Mouse (Mus musculus) erythroblast, embryonic 14.5 days (primary cell): ENCODE measurements around the gene Ncam1. TPM values are rescaled to one million over a fixed set of nuclear protein-coding genes. Genes with fewer than 3 reads are reported as not detected.

ENCODE experiments used
- H3K27me3 ChIP-seq: 2 replicates; pipeline ENCODE4 v1.6.1; 2012; ENCODE audit warnings: inconsistent platforms; ENCODE audit not compliant: control insufficient read depth
- H3K36me3 ChIP-seq: 2 replicates; pipeline ENCODE4 v1.6.1; 2012; ENCODE audit warnings: mild to moderate bottlenecking, inconsistent platforms; ENCODE audit not compliant: control insufficient read depth
- H3K4me1 ChIP-seq: 2 replicates; pipeline ENCODE4 v1.6.1; 2012; ENCODE audit warnings: inconsistent platforms; ENCODE audit not compliant: control insufficient read depth
- H3K4me3 ChIP-seq: replicated peaks from 2 replicates; pipeline ENCODE3; 2012; ENCODE audit warnings: moderate library complexity, mild to moderate bottlenecking, inconsistent platforms
- H3K9me3 ChIP-seq: 2 replicates; pipeline ENCODE4 v1.6.1; 2012; ENCODE audit warnings: low read length, inconsistent platforms, mixed read lengths; ENCODE audit not compliant: control insufficient read depth
- GATA1 ChIP-seq: IDR thresholded peaks from 2 replicates; pipeline ENCODE4 v1.6.1; 2012; ENCODE audit warnings: low read length, inconsistent platforms, mixed read lengths
- TAL1 ChIP-seq: IDR thresholded peaks from 3 replicates; pipeline ENCODE4 v1.6.1; 2012; ENCODE audit warnings: low read length, inconsistent platforms, mixed read lengths
- polyA plus RNA-seq: library from polyadenylated mRNA; stranded (reverse); fragments of >175 nt; gene quantifications from 2 replicates; pipeline ENCODE4 v1.2.3, GENCODE M21; 2012

Gene Ncam1
- polyA plus RNA-seq, 1 experiment, result 0.01 TPM

- H3K36me3 ChIP-seq, result no peaks in the 10 kb centered on the region
- no peaks in the 10 kb centered on the region for H3K27me3 ChIP-seq
- TF ChIP-seq TAL1 (no peak), GATA1 (no peak)
- H3K9me3 ChIP-seq, result peaks cover 4% of the 10 kb centered on the region; the same call in 1 of the 2 replicates
- H3K4me3 ChIP-seq, result no peak overlapping the region
- no peaks in the 10 kb centered on the region for H3K4me1 ChIP-seq
Observed at GRCm38 (mm10) chr9:49623934-49624505, 174.7 kb downstream of the Ncam1 start.

GRCm38 (mm10) chr9:49622928-49623676 lies 175.6 kb downstream of the Ncam1 start:
- H3K27me3 ChIP-seq, result no peaks in the 10 kb centered on the region
- no peak overlapping the region for H3K4me3 ChIP-seq
- TF ChIP-seq TAL1 (no peak), GATA1 (no peak)
- H3K36me3 ChIP-seq, result no peaks in the 10 kb centered on the region
- no peaks in the 10 kb centered on the region for H3K4me1 ChIP-seq
- peaks cover 4% of the 10 kb centered on the region; the same call in 1 of the 2 replicates for H3K9me3 ChIP-seq

- peaks cover 4% of the 10 kb centered on the region; the same call in 1 of the 2 replicates for H3K9me3 ChIP-seq
- TF ChIP-seq GATA1 (no peak), TAL1 (no peak)
- no peak overlapping the region for H3K4me3 ChIP-seq
- H3K27me3 ChIP-seq, result no peaks in the 10 kb centered on the region
- no peaks in the 10 kb centered on the region for H3K36me3 ChIP-seq
- H3K4me1 ChIP-seq, result no peaks in the 10 kb centered on the region
Observed at GRCm38 (mm10) chr9:49621691-49622090, 177.0 kb downstream of the Ncam1 start.

GRCm38 (mm10) chr9:49618699-49619392 lies 179.9 kb downstream of the Ncam1 start:
- no peaks in the 10 kb centered on the region for H3K36me3 ChIP-seq
- H3K4me1 ChIP-seq, result no peaks in the 10 kb centered on the region
- H3K27me3 ChIP-seq, result no peaks in the 10 kb centered on the region
- no peak overlapping the region for H3K4me3 ChIP-seq
- H3K9me3 ChIP-seq, result peaks cover 4% of the 10 kb centered on the region; the same call in 1 of the 2 replicates
- TF ChIP-seq TAL1 (no peak), GATA1 (no peak)

- no peak overlapping the region for H3K4me3 ChIP-seq
- H3K9me3 ChIP-seq, result peaks cover 4% of the 10 kb centered on the region; the same call in 1 of the 2 replicates
- TF ChIP-seq TAL1 (no peak), GATA1 (no peak)
- H3K4me1 ChIP-seq, result no peaks in the 10 kb centered on the region
- no peaks in the 10 kb centered on the region for H3K36me3 ChIP-seq
- H3K27me3 ChIP-seq, result no peaks in the 10 kb centered on the region
Observed at GRCm38 (mm10) chr9:49618266-49618665, 180.5 kb downstream of the Ncam1 start.

- TF ChIP-seq GATA1 (no peak), TAL1 (no peak)
- Histone ChIP-seq H3K4me3 (no peak overlapping the region), H3K27me3 (no peaks in the 10 kb centered on the region), H3K4me1 (no peaks in the 10 kb centered on the region), H3K36me3 (no peaks in the 10 kb centered on the region), H3K9me3 (peaks cover 4% of the 10 kb centered on the region; the same call in 1 of the 2 replicates)
Observed at GRCm38 (mm10) chr9:49617216-49617615, 181.5 kb downstream of the Ncam1 start.

- H3K4me3 ChIP-seq, result no peak overlapping the region
- H3K27me3 ChIP-seq, result no peaks in the 10 kb centered on the region
- H3K36me3 ChIP-seq, result no peaks in the 10 kb centered on the region
- H3K4me1 ChIP-seq, result no peaks in the 10 kb centered on the region
- no peak for TF ChIP-seq GATA1
- no peak for TF ChIP-seq TAL1
- no peaks in the 10 kb centered on the region for H3K9me3 ChIP-seq
Observed at GRCm38 (mm10) chr9:49612387-49612786, 186.3 kb downstream of the Ncam1 start.

- Histone ChIP-seq H3K4me3 (no peak overlapping the region), H3K36me3 (no peaks in the 10 kb centered on the region), H3K27me3 (no peaks in the 10 kb centered on the region), H3K4me1 (no peaks in the 10 kb centered on the region), H3K9me3 (no peaks in the 10 kb centered on the region)
- TF ChIP-seq TAL1, result no peak
- TF ChIP-seq GATA1, result no peak
Observed at GRCm38 (mm10) chr9:49608191-49608590, 190.5 kb downstream of the Ncam1 start.

- H3K27me3 ChIP-seq, result no peaks in the 10 kb centered on the region
- TF ChIP-seq TAL1 (no peak), GATA1 (no peak)
- H3K4me1 ChIP-seq, result no peaks in the 10 kb centered on the region
Observed at GRCm38 (mm10) chr9:49606717-49607116, 192.0 kb downstream of the Ncam1 start.

More at GRCm38 (mm10) chr9:49606717-49607116, 192.0 kb downstream of the Ncam1 start:
- Histone ChIP-seq H3K9me3 (no peaks in the 10 kb centered on the region), H3K36me3 (no peaks in the 10 kb centered on the region), H3K4me3 (no peak overlapping the region)
